Mouse (Mus musculus) cerebellum, adult 9-10 months (tissue): ENCODE results near the gene Sh3glb2.

Source experiments
- DNase-seq: peaks from one replicate; pipeline ENCODE4 v3.0.0; 2022

Sh3glb2 gene

GRCm38 (mm10) chr2:30380564-30381376 lies 21.6 kb upstream of the Sh3glb2 start:
- no peak for DNase-seq

- no peak for DNase-seq
These were observed 20.2 kb upstream of the Sh3glb2 start for GRCm38 (mm10) chr2:30379307-30379706.

GRCm38 (mm10) chr2:30377721-30378120 lies 18.6 kb upstream of the Sh3glb2 start:
- no peak for DNase-seq

GRCm38 (mm10) chr2:30375893-30376292 lies 16.8 kb upstream of the Sh3glb2 start:
- no peak for DNase-seq

- DNase-seq: no peak
These were observed 13.6 kb upstream of the Sh3glb2 start for GRCm38 (mm10) chr2:30372726-30373125.

GRCm38 (mm10) chr2:30371544-30371943 lies 12.4 kb upstream of the Sh3glb2 start:
- no peak for DNase-seq

- no peak for DNase-seq
These were observed 7.1 kb upstream of the Sh3glb2 start for GRCm38 (mm10) chr2:30366203-30366602.

- no peak for DNase-seq
These were observed 6.3 kb upstream of the Sh3glb2 start for GRCm38 (mm10) chr2:30365281-30366069.

- DNase-seq: peak; percentile 100
These were observed 4.9 kb upstream of the Sh3glb2 start, which contains the start of gene Miga2 for GRCm38 (mm10) chr2:30363773-30364650. Miga2 (plus strand) TSS chr2:30364233.

GRCm38 (mm10) chr2:30362865-30363264 lies 3.7 kb upstream of the Sh3glb2 start:
- DNase-seq: no peak

GRCm38 (mm10) chr2:30360626-30361025 lies 1.5 kb upstream of the Sh3glb2 start:
- no peak for DNase-seq

GRCm38 (mm10) chr2:30357552-30358510 lies 1.3 kb downstream of the Sh3glb2 start:
- DNase-seq: peak; percentile 68

- peak; percentile 63 for DNase-seq
These were observed 2.2 kb downstream of the Sh3glb2 start for GRCm38 (mm10) chr2:30356906-30357305.

- no peak for DNase-seq
These were observed 2.9 kb downstream of the Sh3glb2 start for GRCm38 (mm10) chr2:30356266-30356665.

GRCm38 (mm10) chr2:30355861-30356260 lies 3.3 kb downstream of the Sh3glb2 start:
- peak; percentile 83 for DNase-seq

- no peak for DNase-seq
These were observed 8.0 kb downstream of the Sh3glb2 start for GRCm38 (mm10) chr2:30351149-30351548.

GRCm38 (mm10) chr2:30349196-30349595 lies 9.9 kb downstream of the Sh3glb2 start:
- DNase-seq: no peak

GRCm38 (mm10) chr2:30345971-30346676 lies 13.0 kb downstream of the Sh3glb2 start:
- no peak for DNase-seq

- peak; percentile 67 for DNase-seq
These were observed 15.5 kb downstream of the Sh3glb2 start for GRCm38 (mm10) chr2:30343601-30344137.

GRCm38 (mm10) chr2:30342544-30342943 lies 16.6 kb downstream of the Sh3glb2 start:
- DNase-seq: peak; percentile 78

- DNase-seq: peak; percentile 50
These were observed 17.1 kb downstream of the Sh3glb2 start for GRCm38 (mm10) chr2:30342061-30342460.
